Mouse (Mus musculus) ovary, adult 18-20 months (tissue): ENCODE results near the gene Ahctf1.
A peak's percentile ranks its signal among the peaks of the same experiment; 100 is the strongest.
"Not testable (repeated sequence)": the region's sequence is repeated elsewhere in the genome, so short reads cannot be mapped to it uniquely, and the experiment has no call there.

Source experiments
- DNase-seq: peaks from one replicate; pipeline ENCODE4 v3.0.0; 2022; ENCODE audit warnings: low spot score, mixed read lengths

The Ahctf1 gene

GRCm38 (mm10) chr1:179804140-179804881, 831 bp upstream of the Ahctf1 start:
- DNase-seq, result peak; percentile 2

- DNase-seq, result peak; percentile 31
Measured at GRCm38 (mm10) chr1:179802610-179803512, 619 bp downstream of the Ahctf1 start, which contains the start of gene Gm10518. Gm10518 (plus strand) TSS chr1:179803376.

GRCm38 (mm10) chr1:179798794-179799193, 4.7 kb downstream of the Ahctf1 start:
- DNase-seq, result no peak

GRCm38 (mm10) chr1:179787281-179787680, 16.2 kb downstream of the Ahctf1 start:
- DNase-seq, result no peak

GRCm38 (mm10) chr1:179785502-179785901, 18.0 kb downstream of the Ahctf1 start:
- no peak for DNase-seq

- no peak for DNase-seq
Measured at GRCm38 (mm10) chr1:179784098-179784497, 19.4 kb downstream of the Ahctf1 start.

GRCm38 (mm10) chr1:179776831-179777230, 26.6 kb downstream of the Ahctf1 start:
- DNase-seq, result no peak

GRCm38 (mm10) chr1:179760553-179760952, 42.9 kb downstream of the Ahctf1 start:
- no peak for DNase-seq

GRCm38 (mm10) chr1:179760086-179760485, 43.4 kb downstream of the Ahctf1 start:
- DNase-seq, result no peak

- DNase-seq, result no peak
Measured at GRCm38 (mm10) chr1:179756477-179756876, 47.0 kb downstream of the Ahctf1 start.

- no peak for DNase-seq
Measured at GRCm38 (mm10) chr1:179753006-179753405, 50.5 kb downstream of the Ahctf1 start.

GRCm38 (mm10) chr1:179752276-179752675, 51.2 kb downstream of the Ahctf1 start:
- no peak for DNase-seq

- DNase-seq, result no peak
Measured at GRCm38 (mm10) chr1:179745171-179745570, 58.3 kb downstream of the Ahctf1 start, which contains the start of gene Kif28. Kif28 (minus strand) TSS chr1:179745271.

GRCm38 (mm10) chr1:179743593-179744193, 59.8 kb downstream of the Ahctf1 start:
- no peak for DNase-seq

- DNase-seq, result no peak
Measured at GRCm38 (mm10) chr1:179736483-179736882, 67.0 kb downstream of the Ahctf1 start.

GRCm38 (mm10) chr1:179734500-179735474, 68.7 kb downstream of the Ahctf1 start:
- peak; percentile 13 for DNase-seq

- no peak for DNase-seq
Measured at GRCm38 (mm10) chr1:179731391-179731790, 72.1 kb downstream of the Ahctf1 start.

- no peak for DNase-seq
Measured at GRCm38 (mm10) chr1:179728661-179729060, 74.8 kb downstream of the Ahctf1 start.

GRCm38 (mm10) chr1:179722811-179723469, 80.5 kb downstream of the Ahctf1 start:
- DNase-seq, result no peak

GRCm38 (mm10) chr1:179715786-179716185, 87.7 kb downstream of the Ahctf1 start:
- DNase-seq, result no peak

- DNase-seq, result not testable (repeated sequence)
Measured at GRCm38 (mm10) chr1:179715289-179715688, 88.2 kb downstream of the Ahctf1 start.
